Mouse (Mus musculus) megakaryocyte-erythroid progenitor cell, adult 5-6 weeks (primary cell): ENCODE data around the gene Tmem259. TPM values are rescaled to one million over a fixed set of nuclear protein-coding genes. Genes with fewer than 3 reads are reported as not detected.
"Not testable (repeated sequence)": the region's sequence is repeated elsewhere in the genome, so short reads cannot be mapped to it uniquely, and the experiment has no call there.

Experiments
- ATAC-seq: replicated peaks from 2 replicates; pipeline ENCODE4 v1.8.0; 2016; ENCODE audit warnings: mild to moderate bottlenecking, inconsistent platforms; ENCODE audit not compliant: severe bottlenecking, poor library complexity, low FRiP score, low TSS enrichment
- total RNA-seq, 2 experiments: library from RNA; stranded (forward) in 1 of 2; stranded (reverse) in 1 of 2; fragments of 200-1000, 215-1000 nt in 1 of 2; fragments of >200 nt in 1 of 2; fragmentation: Nextera tagmentation in 1 of 2; gene quantifications; 2 replicates each; pipeline ENCODE4 v1.2.3; 2014 to 2017

Gene Tmem259
- total RNA-seq, 2 experiments from 2014 or later: 63.9 to 75.5 TPM

- ATAC-seq: no peak
Measured at GRCm38 (mm10) chr10:79971183-79971497, 13.0 kb downstream of the Tmem259 start.

DNA sequence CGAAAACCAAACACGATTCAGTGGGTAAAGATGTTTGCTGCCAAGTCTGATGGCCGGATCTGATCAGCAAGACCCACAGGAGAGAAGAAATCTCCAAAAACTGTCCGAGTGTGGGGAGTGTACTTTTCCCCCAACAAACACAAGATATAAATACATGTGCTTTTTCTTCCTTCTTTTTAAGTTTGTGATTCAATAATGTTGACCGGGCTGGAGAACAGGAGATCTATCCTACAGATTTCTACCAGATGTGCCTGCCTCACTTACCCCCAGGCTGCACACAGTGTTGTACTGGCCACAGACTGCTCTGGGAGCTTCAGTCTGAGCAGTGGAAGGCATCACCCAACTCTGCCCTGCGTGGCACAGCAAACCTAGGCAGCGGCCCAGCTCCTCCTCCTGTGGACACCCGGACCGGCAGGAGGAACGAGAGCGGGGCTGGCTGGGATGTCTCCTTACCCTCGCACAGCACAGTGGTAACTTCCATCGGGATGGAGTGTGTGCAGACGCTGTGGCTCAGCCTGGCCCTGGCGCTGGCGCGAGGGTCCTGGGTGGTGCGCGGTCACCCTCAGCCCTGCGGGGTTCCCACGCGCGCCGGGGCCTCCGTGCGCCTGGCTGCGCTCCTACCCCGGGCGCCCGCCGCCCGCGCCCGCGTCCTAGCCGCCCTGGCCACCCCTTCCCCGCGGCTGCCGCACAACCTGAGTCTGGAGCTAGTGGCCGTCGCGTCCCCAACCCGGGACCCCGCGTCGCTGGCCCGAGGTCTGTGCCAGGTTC lies 13.5 kb downstream of the Tmem259 start, which contains the start of gene Grin3b:
Gene Grin3b, plus strand, starts transcription at position 301 of the 768 bp plus-strand sequence.
- ATAC-seq: no peak

- no peak for ATAC-seq
Measured at GRCm38 (mm10) chr10:79969124-79969568, 15.0 kb downstream of the Tmem259 start.

GRCm38 (mm10) chr10:79968181-79968580 lies 15.9 kb downstream of the Tmem259 start:
- ATAC-seq: no peak

DNA sequence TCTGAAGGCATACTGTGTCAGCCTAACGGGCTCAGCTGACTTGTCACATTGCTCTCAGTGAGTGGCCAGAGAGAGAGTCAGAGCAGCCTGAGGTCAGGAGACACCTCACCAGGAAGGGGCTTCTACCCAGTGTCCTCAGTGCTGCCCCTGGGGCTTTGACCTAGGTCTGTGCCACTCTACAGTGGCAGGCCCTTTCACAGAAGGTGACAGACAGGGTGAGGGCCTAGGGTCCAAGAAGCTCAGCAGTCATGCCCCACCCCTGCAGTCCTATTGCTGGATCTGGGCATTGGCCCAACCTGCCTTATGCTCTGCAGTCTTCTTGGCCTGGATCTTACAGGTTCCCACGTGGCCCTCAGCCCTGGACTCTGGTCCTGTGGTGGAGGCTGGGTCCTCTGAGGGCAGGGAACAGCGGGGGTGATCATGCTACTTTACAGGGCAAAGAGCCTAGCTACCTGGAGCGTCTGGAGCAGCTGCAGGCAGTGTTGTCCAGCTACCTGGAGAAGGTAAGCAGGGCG lies 17.2 kb downstream of the Tmem259 start:
- no peak for ATAC-seq

DNA sequence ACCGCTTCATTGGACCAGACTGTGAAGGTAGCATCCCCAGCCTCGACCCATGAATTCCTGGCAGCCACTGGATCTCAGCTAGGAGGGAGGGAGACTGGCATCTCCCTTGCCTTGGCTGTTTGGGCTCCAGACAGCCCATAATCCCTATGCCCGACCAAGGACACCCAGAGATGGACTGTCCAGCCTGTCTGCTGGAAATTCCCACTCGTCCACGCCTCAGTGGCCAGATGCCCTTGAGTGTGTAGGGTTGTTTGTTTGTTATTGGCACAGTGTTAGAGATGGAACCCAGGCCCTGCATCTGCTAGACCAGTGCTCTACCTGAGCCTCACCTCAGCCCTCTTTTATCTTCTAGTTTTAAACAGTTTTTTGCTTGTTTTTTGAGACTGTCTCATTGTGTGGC lies 18.8 kb downstream of the Tmem259 start:
- ATAC-seq: no peak

DNA sequence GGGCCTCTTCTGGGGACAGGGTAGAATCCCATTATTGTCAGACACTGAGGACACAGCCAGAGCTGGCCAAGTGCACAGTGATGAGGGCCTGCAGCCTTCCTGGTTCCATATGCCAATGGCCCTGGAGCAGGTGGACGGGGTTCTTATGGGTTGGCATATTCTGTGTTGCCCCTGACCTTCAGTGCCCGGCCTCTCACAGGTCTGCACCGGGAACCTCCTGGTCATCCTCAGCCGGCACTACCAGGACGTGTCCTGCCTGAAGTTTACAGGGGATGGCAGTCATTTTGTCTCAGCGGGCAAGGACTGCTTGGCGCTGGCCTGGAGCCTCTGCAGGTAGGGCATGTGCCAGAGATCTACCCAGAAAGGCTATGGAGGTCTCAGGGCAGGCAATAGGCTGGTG lies 19.4 kb downstream of the Tmem259 start:
- ATAC-seq: no peak

GRCm38 (mm10) chr10:79960671-79961294 lies 23.3 kb downstream of the Tmem259 start:
- no peak for ATAC-seq

DNA sequence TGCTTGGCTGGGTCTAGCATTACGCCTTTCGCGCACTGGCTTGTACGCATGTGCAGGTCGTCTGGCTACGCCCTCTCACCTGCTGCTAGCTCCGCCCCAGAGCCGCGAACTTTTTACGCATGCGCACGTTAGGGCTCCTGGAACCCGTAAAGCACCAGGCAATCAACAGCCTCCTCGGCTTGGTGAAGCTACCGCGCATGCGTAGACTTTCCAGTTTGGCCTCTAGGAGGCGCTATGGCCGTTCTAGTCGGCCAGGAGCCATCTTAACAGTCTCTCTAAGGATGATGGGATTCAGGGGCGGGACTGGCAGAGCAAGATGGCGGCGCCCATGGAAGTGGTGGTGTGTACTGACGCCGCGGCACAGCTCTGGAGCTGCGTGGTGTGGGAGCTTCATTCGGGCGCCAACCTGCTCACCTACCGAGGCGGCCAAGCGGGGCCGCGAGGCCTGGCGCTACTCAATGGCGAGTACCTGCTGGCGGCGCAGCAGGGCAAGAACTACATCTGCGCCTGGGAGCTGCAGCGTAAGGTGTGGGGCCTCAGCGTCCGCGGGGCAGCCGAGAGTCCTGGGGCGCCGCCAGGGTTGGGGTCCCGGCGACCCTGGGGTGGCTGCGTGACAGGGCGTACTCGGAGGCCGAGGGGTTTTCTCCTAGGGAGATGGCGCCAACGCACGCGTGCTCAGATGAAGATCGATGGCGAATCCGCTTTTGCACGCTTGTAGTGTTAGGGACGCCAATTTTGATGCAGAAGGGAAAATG lies 24.1 kb downstream of the Tmem259 start, which contains the start of gene Wdr18:
Gene Wdr18, plus strand, starts transcription at position 306 of the 755 bp plus-strand sequence.
- ATAC-seq: peak; percentile 86

- not testable (repeated sequence) for ATAC-seq
Measured at GRCm38 (mm10) chr10:79959412-79959811, 24.7 kb downstream of the Tmem259 start.

DNA sequence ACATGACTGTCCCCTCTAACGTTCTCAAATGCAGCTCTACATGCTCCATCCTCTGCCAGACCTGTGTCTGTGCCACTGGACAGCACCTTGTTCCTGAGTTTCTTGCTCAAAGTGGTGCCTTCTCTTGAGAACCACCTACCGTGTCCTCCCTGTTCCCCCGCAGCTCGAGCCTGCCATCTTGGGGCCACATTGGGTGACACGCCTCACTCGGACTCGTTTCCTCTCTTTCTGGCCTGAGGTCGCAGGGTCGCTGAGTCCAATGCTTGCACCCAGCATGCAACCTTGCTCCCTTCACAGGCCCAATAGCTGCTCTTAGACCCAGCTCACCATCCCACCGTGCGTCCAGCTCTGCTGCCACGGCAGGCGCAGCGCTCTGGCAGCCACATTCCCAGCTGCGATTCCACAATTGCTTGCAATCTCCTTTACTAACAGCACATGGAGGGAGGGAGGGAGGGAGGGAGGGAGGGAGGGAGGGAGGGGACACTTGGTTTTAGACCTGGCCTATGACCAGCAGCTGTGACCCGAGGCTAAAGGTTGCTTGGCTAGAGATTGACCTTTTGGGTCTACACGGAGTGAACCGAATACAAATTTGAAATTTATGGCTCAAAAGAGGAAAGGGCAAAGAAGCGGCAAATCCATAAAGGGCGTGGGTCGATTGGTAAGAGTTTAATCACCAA lies 25.9 kb downstream of the Tmem259 start:
- peak; percentile 63 for ATAC-seq

DNA sequence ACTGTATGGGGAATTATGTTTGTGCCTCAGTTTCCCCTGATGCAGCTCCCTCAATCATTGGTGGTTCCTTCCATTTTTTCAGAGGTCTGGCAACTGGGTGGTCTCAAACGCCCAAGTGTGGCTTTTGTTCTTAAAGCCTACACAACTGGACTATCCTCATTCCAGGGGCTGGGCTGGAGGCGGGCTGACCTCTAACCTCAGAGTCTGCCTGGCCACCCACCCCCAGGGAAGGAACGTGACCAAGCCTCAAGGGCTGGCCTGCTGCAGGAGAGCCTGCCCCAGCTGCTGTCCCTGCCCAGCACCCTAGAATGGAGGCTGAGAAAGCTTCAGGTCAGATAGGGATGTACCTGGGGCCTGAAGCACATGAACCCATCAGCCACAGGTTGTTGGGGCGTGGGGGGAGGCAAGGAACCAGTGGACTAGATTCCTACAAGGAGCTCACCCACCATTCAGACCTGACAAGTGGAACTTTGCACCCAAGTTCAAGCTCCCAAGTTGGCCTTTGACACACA lies 27.4 kb downstream of the Tmem259 start:
- ATAC-seq: no peak

DNA sequence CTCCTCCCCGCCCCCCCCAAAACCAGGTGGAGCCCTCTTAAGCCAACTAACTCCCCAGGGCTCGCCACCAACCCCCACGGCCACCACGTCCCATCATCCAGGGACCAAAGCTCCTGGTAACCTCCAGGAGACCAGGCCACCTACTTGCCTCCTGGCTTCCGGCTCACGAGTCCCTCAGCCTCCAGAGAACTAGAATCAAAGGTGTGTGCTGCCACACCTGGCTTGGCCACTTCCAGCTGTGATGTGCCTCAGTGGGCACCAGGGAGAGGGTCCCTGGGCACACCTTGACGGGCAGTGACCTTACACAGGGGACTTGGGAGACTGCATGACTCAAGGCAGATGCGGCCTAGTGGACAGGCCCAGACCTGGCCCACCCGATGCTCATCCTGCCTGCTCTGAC lies 28.4 kb downstream of the Tmem259 start:
- ATAC-seq: no peak

GRCm38 (mm10) chr10:79953946-79954345 lies 30.2 kb downstream of the Tmem259 start:
- no peak for ATAC-seq

- ATAC-seq: no peak
Measured at GRCm38 (mm10) chr10:79950661-79951060, 33.5 kb downstream of the Tmem259 start.

- ATAC-seq: no peak
Measured at GRCm38 (mm10) chr10:79949873-79950272, 34.3 kb downstream of the Tmem259 start.

- ATAC-seq: no peak
Measured at GRCm38 (mm10) chr10:79947502-79947901, 36.6 kb downstream of the Tmem259 start.

DNA sequence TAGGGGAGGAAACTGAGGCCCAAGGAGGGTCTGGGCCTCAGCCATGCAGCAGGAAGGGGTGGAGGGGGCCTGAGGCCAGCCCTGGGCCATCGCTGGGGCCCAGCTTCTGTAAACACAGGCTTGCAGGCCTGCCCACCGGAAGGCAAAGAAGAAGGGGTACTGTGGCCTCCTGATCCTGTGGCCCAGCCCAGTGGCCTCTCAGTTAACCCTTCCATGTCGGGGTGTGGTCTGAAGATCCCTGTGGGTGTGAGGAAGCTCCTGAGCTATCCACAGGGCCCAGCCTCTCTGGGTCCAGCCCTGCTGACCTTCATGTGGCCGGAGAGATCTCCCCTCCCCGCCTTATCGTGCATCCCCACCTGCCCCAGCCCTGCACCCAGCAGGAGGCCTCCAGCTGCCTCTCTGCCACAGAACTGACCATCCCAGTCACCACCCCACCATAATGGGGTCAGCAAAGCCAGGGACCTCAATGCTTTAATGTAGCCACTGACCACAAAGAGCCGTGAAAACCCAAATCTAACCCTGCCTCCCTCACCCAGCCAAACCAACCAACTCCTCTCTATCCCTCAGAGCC lies 37.3 kb downstream of the Tmem259 start:
- ATAC-seq: no peak
